Mouse (Mus musculus): Measurements from ENCODE around the gene Chrne. TPM values are rescaled to one million over a fixed set of nuclear protein-coding genes. Genes with fewer than 3 reads are reported as not detected.
A peak's percentile ranks its signal among the peaks of the same experiment; 100 is the strongest.

Gene Chrne
- 2.0 TPM in 1 of 2 replicates, not detected in the other for polyA plus RNA-seq (2011; ENCODE audit: insufficient read depth, insufficient read length, low replicate concordance, missing spikeins)

GRCm38 (mm10) chr11:70619101-70619500, at the start of gene Chrne:
Gene Chrne (minus strand): TSS chr11:70619216.
- 63% methylated on average over 1 of the region's 1 CpGs for WGBS
- Histone ChIP-seq H3K27ac (ENCODE audit: control insufficient read depth, insufficient read depth, low read depth, low read length, poor library complexity) (no peak within 1 kb of the TSS), H3K4me3 (replicated peaks; ENCODE audit: control insufficient read depth, low read depth, low read length) (no peak within 1 kb of the TSS), H3K4me1 (ENCODE audit: control insufficient read depth, insufficient read depth, low read length) (no peaks in the 10 kb centered on the region; the same call in 1 of the 2 replicates)
- TF ChIP-seq POLR2A (IDR thresholded peaks at IDR 0.05; ENCODE audit: borderline replicate concordance, control insufficient read depth, low read depth, low read length), result no peak
- TF ChIP-seq CTCF (IDR thresholded peaks at IDR 0.05; ENCODE audit: control insufficient read depth, insufficient read depth, low read length), result no peak

- Histone ChIP-seq H3K4me1 (ENCODE audit: control insufficient read depth, insufficient read depth, low read length) (no peaks in the 10 kb centered on the region; the same call in 1 of the 2 replicates), H3K27ac (ENCODE audit: control insufficient read depth, insufficient read depth, low read depth, low read length, poor library complexity) (peak overlapping the region; percentile 68), H3K4me3 (replicated peaks; ENCODE audit: control insufficient read depth, low read depth, low read length) (peak overlapping the region; percentile 84)
- WGBS, result under 1% methylated on average over 15 of the region's 15 CpGs
- TF ChIP-seq CTCF (IDR thresholded peaks at IDR 0.05; ENCODE audit: control insufficient read depth, insufficient read depth, low read length) (no peak), POLR2A (IDR thresholded peaks at IDR 0.05; ENCODE audit: borderline replicate concordance, control insufficient read depth, low read depth, low read length) (no peak)
Observed at GRCm38 (mm10) chr11:70668335-70668770, 49.3 kb upstream of the Chrne start.

- no peaks in the 10 kb centered on the region; the same call in 1 of the 2 replicates for H3K4me1 ChIP-seq (ENCODE audit: control insufficient read depth, insufficient read depth, low read length)
- 54% methylated on average over 14 of the region's 14 CpGs for WGBS
- H3K27ac ChIP-seq (ENCODE audit: control insufficient read depth, insufficient read depth, low read depth, low read length, poor library complexity), result peak overlapping the region; percentile 30; the same call in 1 of the 2 replicates
- H3K4me3 ChIP-seq (replicated peaks; ENCODE audit: control insufficient read depth, low read depth, low read length), result no peak overlapping the region
- TF ChIP-seq CTCF (IDR thresholded peaks at IDR 0.05; ENCODE audit: control insufficient read depth, insufficient read depth, low read length) (no peak), POLR2A (IDR thresholded peaks at IDR 0.05; ENCODE audit: borderline replicate concordance, control insufficient read depth, low read depth, low read length) (no peak)
Observed at GRCm38 (mm10) chr11:70667271-70668150, 48.5 kb upstream of the Chrne start.

GRCm38 (mm10) chr11:70666687-70667086, 47.7 kb upstream of the Chrne start:
- Histone ChIP-seq H3K27ac (ENCODE audit: control insufficient read depth, insufficient read depth, low read depth, low read length, poor library complexity) (no peak overlapping the region), H3K4me3 (replicated peaks; ENCODE audit: control insufficient read depth, low read depth, low read length) (no peak overlapping the region), H3K4me1 (ENCODE audit: control insufficient read depth, insufficient read depth, low read length) (no peaks in the 10 kb centered on the region; the same call in 1 of the 2 replicates)
- TF ChIP-seq POLR2A (IDR thresholded peaks at IDR 0.05; ENCODE audit: borderline replicate concordance, control insufficient read depth, low read depth, low read length) (no peak), CTCF (IDR thresholded peaks at IDR 0.05; ENCODE audit: control insufficient read depth, insufficient read depth, low read length) (no peak)
- WGBS, result 95% methylated on average over 8 of the region's 8 CpGs

- 93% methylated on average over 9 of the region's 9 CpGs for WGBS
- H3K4me3 ChIP-seq (replicated peaks; ENCODE audit: control insufficient read depth, low read depth, low read length), result no peak overlapping the region
- H3K4me1 ChIP-seq (ENCODE audit: control insufficient read depth, insufficient read depth, low read length), result no peaks in the 10 kb centered on the region; the same call in 1 of the 2 replicates
Observed at GRCm38 (mm10) chr11:70664741-70665140, 45.7 kb upstream of the Chrne start.

GRCm38 (mm10) chr11:70663957-70664356, 44.9 kb upstream of the Chrne start:
- Histone ChIP-seq H3K4me1 (ENCODE audit: control insufficient read depth, insufficient read depth, low read length) (no peaks in the 10 kb centered on the region; the same call in 1 of the 2 replicates), H3K27ac (ENCODE audit: control insufficient read depth, insufficient read depth, low read depth, low read length, poor library complexity) (no peak overlapping the region), H3K4me3 (replicated peaks; ENCODE audit: control insufficient read depth, low read depth, low read length) (no peak overlapping the region)
- TF ChIP-seq POLR2A (IDR thresholded peaks at IDR 0.05; ENCODE audit: borderline replicate concordance, control insufficient read depth, low read depth, low read length) (no peak), CTCF (IDR thresholded peaks at IDR 0.05; ENCODE audit: control insufficient read depth, insufficient read depth, low read length) (no peak)
- 87% methylated on average over 6 of the region's 6 CpGs for WGBS

More at GRCm38 (mm10) chr11:70664741-70665140, 45.7 kb upstream of the Chrne start:
- TF ChIP-seq POLR2A (IDR thresholded peaks at IDR 0.05; ENCODE audit: borderline replicate concordance, control insufficient read depth, low read depth, low read length), result no peak
- TF ChIP-seq CTCF (IDR thresholded peaks at IDR 0.05; ENCODE audit: control insufficient read depth, insufficient read depth, low read length), result peak; percentile 41; the same call in 1 of the 2 replicates
- no peak overlapping the region for H3K27ac ChIP-seq (ENCODE audit: control insufficient read depth, insufficient read depth, low read depth, low read length, poor library complexity)

- no peak for TF ChIP-seq CTCF (IDR thresholded peaks at IDR 0.05; ENCODE audit: control insufficient read depth, insufficient read depth, low read length)
- TF ChIP-seq POLR2A (IDR thresholded peaks at IDR 0.05; ENCODE audit: borderline replicate concordance, control insufficient read depth, low read depth, low read length), result no peak
- 87% methylated on average over 8 of the region's 8 CpGs for WGBS
- no peaks in the 10 kb centered on the region; the same call in 1 of the 2 replicates for H3K4me1 ChIP-seq (ENCODE audit: control insufficient read depth, insufficient read depth, low read length)
- H3K27ac ChIP-seq (ENCODE audit: control insufficient read depth, insufficient read depth, low read depth, low read length, poor library complexity), result no peak overlapping the region
- no peak overlapping the region for H3K4me3 ChIP-seq (replicated peaks; ENCODE audit: control insufficient read depth, low read depth, low read length)
Observed at GRCm38 (mm10) chr11:70663101-70663500, 44.1 kb upstream of the Chrne start.

- Histone ChIP-seq H3K27ac (ENCODE audit: control insufficient read depth, insufficient read depth, low read depth, low read length, poor library complexity) (no peak overlapping the region), H3K4me3 (replicated peaks; ENCODE audit: control insufficient read depth, low read depth, low read length) (no peak overlapping the region)
- 88% methylated on average over 8 of the region's 8 CpGs for WGBS
Observed at GRCm38 (mm10) chr11:70660571-70660970, 41.6 kb upstream of the Chrne start.

More at GRCm38 (mm10) chr11:70660571-70660970, 41.6 kb upstream of the Chrne start:
- TF ChIP-seq CTCF (IDR thresholded peaks at IDR 0.05; ENCODE audit: control insufficient read depth, insufficient read depth, low read length), result no peak
- TF ChIP-seq POLR2A (IDR thresholded peaks at IDR 0.05; ENCODE audit: borderline replicate concordance, control insufficient read depth, low read depth, low read length), result no peak
- peaks cover 4% of the 10 kb centered on the region for H3K4me1 ChIP-seq (ENCODE audit: control insufficient read depth, insufficient read depth, low read length)
